Mouse (Mus musculus): ENCODE results near the gene Klk1b8. TPM values are rescaled to one million over a fixed set of nuclear protein-coding genes. Genes with fewer than 3 reads are reported as not detected.

The Klk1b8 gene
- polyA plus RNA-seq, 1 experiment from 2014 or later: not detected

Other genes with a start within 250 kb of the Klk1b8 start
- 0.24 and 0.56 TPM in 2 replicates for gene Klk13, start 238.1 kb upstream of the Klk1b8 start, polyA plus RNA-seq (2016; fragmentation: Nextera tagmentation; extraction: Ambion mirVana)
- not detected in 2 replicates for gene Klk12, start 181.8 kb upstream of the Klk1b8 start, polyA plus RNA-seq (2016; fragmentation: Nextera tagmentation; extraction: Ambion mirVana)
- 0.11 TPM in 1 of 2 replicates, not detected in the other for gene Klk11, start 176.1 kb upstream of the Klk1b8 start, polyA plus RNA-seq (2016; fragmentation: Nextera tagmentation; extraction: Ambion mirVana)
- 0.25 and 0.39 TPM in 2 replicates for gene Klk10, start 169.6 kb upstream of the Klk1b8 start, polyA plus RNA-seq (2016; fragmentation: Nextera tagmentation; extraction: Ambion mirVana)
- gene Klk9, start 158.8 kb upstream of the Klk1b8 start, polyA plus RNA-seq (2016; fragmentation: Nextera tagmentation; extraction: Ambion mirVana): 0.10 and 0.16 TPM in 2 replicates
- 17.5 and 17.9 TPM in 2 replicates for gene Klk8, start 153.1 kb upstream of the Klk1b8 start, polyA plus RNA-seq (2016; fragmentation: Nextera tagmentation; extraction: Ambion mirVana)
- gene Klk7, start 139.4 kb upstream of the Klk1b8 start, polyA plus RNA-seq (2016; fragmentation: Nextera tagmentation; extraction: Ambion mirVana): not detected in 2 replicates
- gene Klk6, start 126.2 kb upstream of the Klk1b8 start, polyA plus RNA-seq (2016; fragmentation: Nextera tagmentation; extraction: Ambion mirVana): not detected in 2 replicates
- gene Klk5, start 108.7 kb upstream of the Klk1b8 start, polyA plus RNA-seq (2016; fragmentation: Nextera tagmentation; extraction: Ambion mirVana): not detected in 2 replicates
- gene Klk4, start 69.5 kb upstream of the Klk1b8 start, polyA plus RNA-seq (2016; fragmentation: Nextera tagmentation; extraction: Ambion mirVana): not detected in 2 replicates
- not detected in 2 replicates for gene Klk15, start 16.9 kb upstream of the Klk1b8 start, polyA plus RNA-seq (2016; fragmentation: Nextera tagmentation; extraction: Ambion mirVana)
- gene Klk1b1, start 16.1 kb downstream of the Klk1b8 start, polyA plus RNA-seq (2016; fragmentation: Nextera tagmentation; extraction: Ambion mirVana): not detected in 2 replicates
- gene Klk1b9, start 25.4 kb downstream of the Klk1b8 start, polyA plus RNA-seq (2016; fragmentation: Nextera tagmentation; extraction: Ambion mirVana): not detected in 2 replicates
- not detected in 2 replicates for gene Klk1b11, start 45.2 kb downstream of the Klk1b8 start, polyA plus RNA-seq (2016; fragmentation: Nextera tagmentation; extraction: Ambion mirVana)
- gene Klk1b26, start 61.5 kb downstream of the Klk1b8 start, polyA plus RNA-seq (2016; fragmentation: Nextera tagmentation; extraction: Ambion mirVana): not detected in 2 replicates
- not detected in 2 replicates for gene Klk1b27, start 101.6 kb downstream of the Klk1b8 start, polyA plus RNA-seq (2016; fragmentation: Nextera tagmentation; extraction: Ambion mirVana)
- not detected in 2 replicates for gene Klk1b21, start 151.7 kb downstream of the Klk1b8 start, polyA plus RNA-seq (2016; fragmentation: Nextera tagmentation; extraction: Ambion mirVana)
- gene Klk1b22, start 162.0 kb downstream of the Klk1b8 start, polyA plus RNA-seq (2016; fragmentation: Nextera tagmentation; extraction: Ambion mirVana): not detected in 2 replicates
- gene Klk1b16, start 186.1 kb downstream of the Klk1b8 start, polyA plus RNA-seq (2016; fragmentation: Nextera tagmentation; extraction: Ambion mirVana): not detected in 2 replicates
- not detected in 2 replicates for gene Klk1b24, start 237.6 kb downstream of the Klk1b8 start, polyA plus RNA-seq (2016; fragmentation: Nextera tagmentation; extraction: Ambion mirVana)
- gene Klk1b3, start 247.5 kb downstream of the Klk1b8 start, polyA plus RNA-seq (2016; fragmentation: Nextera tagmentation; extraction: Ambion mirVana): not detected in 2 replicates

Measured in embryonic facial prominence, embryonic 10.5 days (tissue).